8 mouse cellular contexts compared by ENCODE assay signal in genomic region chr5:38220328-38220912, GRCm38 (mm10). TPM values are rescaled to one million over a fixed set of nuclear protein-coding genes. Genes with fewer than 3 reads are reported as not detected.
DNase-seq lines count a peak whose midpoint lies in the region; ATAC-seq lines count a peak whose summit lies in the region.

Zbtb49 (minus strand) TSS chr5:38220457.
Lyar (plus strand) TSS chr5:38220470.

- peak within 1 kb of the TSS; percentile 58 for H3K27ac ChIP-seq in hindbrain, embryonic 11.5 days (ENCODE audit: low read depth, low read length)

- ATAC-seq in frontal cortex, adult (ENCODE audit: low TSS enrichment): peak; percentile 92
- peak; percentile 93 for ATAC-seq in hindbrain, embryonic 11.5 days (ENCODE audit: low FRiP score)

- WGBS in hindbrain, embryonic 11.5 days: under 1% methylated on average over 50 of the region's 55 CpGs

- H3K4me1 ChIP-seq in hindbrain, embryonic 11.5 days (replicated peaks; ENCODE audit: control insufficient read depth, insufficient read depth, low read length): peaks cover 4% of the 10 kb centered on the region; the same call in 1 of the 2 replicates

- peak within 1 kb of the TSS; percentile 80 for H3K4me2 ChIP-seq in hindbrain, embryonic 11.5 days (replicated peaks; ENCODE audit: low read depth, low read length)

- DNase-seq in MN1 (ENCODE audit: low spot score): peak; percentile 93
- DNase-seq in cerebellum, adult 9-10 months: peak; percentile 93
- peak; percentile 97 for DNase-seq in hindbrain, embryonic 11.5 days (ENCODE audit: low spot score)
- peak; percentile 96 to 97 for DNase-seq in layer of hippocampus, postnatal 10 days (ENCODE audit: low spot score in 2 of 2)
- peak; percentile 96 for DNase-seq in lung, postnatal 10 days
- peak; percentile 95 for DNase-seq in ovary, postnatal 36 days (ENCODE audit: low spot score)
- peak; percentile 97 for DNase-seq in thymus, postnatal 25 days

- peak within 1 kb of the TSS; percentile 84 for H3K9ac ChIP-seq in hindbrain, embryonic 11.5 days (ENCODE audit: low read depth, low read length)

- H3K4me3 ChIP-seq in hindbrain, embryonic 11.5 days (ENCODE audit: low read depth, low read length): peak within 1 kb of the TSS; percentile 92

- H3K9me3 ChIP-seq in hindbrain, embryonic 11.5 days (ENCODE audit: control insufficient read depth, low read length): no peaks in the 10 kb centered on the region

- no peaks in the 10 kb centered on the region for H3K36me3 ChIP-seq in hindbrain, embryonic 11.5 days (ENCODE audit: control insufficient read depth, insufficient read depth, low read length)

- H3K27me3 ChIP-seq in hindbrain, embryonic 11.5 days (ENCODE audit: control insufficient read depth, insufficient read depth, low read length): no peaks in the 10 kb centered on the region

RNA-seq across cellular contexts. Expression of gene Zbtb49, which starts in this region (rescaled TPM):
- 14.2 and 15.7 TPM in 2 replicates for polyA plus RNA-seq in hindbrain, embryonic 11.5 days (2014; fragmentation: Nextera tagmentation; extraction: Ambion mirVana)
- 10 to 100 TPM; 17.9 to 23.5 TPM for total RNA-seq in layer of hippocampus, postnatal 10 days (2021)

RNA-seq across cellular contexts. Expression of gene Lyar, which starts in this region (rescaled TPM):
- polyA plus RNA-seq in hindbrain, embryonic 11.5 days (2014; fragmentation: Nextera tagmentation; extraction: Ambion mirVana): 112 and 113 TPM in 2 replicates
- 10 to 100 TPM; 15.2 to 18.0 TPM for total RNA-seq in layer of hippocampus, postnatal 10 days (2021)

Comparison
In these comparisons a context has a peak if more than half of its experiments do, and no peak if none do; other contexts are left out.
1. Peak in every context shown above with its lines: DNase-seq, ATAC-seq, H3K4me3 ChIP-seq and H3K27ac ChIP-seq.